Mouse (Mus musculus) liver, postnatal 0 days (tissue): ENCODE measurements around the gene Utrn.

Experiments
- CTCF ChIP-seq: sonication (generic); IDR thresholded peaks from 2 replicates; pipeline ENCODE4 v1.5.1; 2016; ENCODE audit warnings: antibody characterized with exemption, low read depth
- EP300 ChIP-seq: IDR thresholded peaks from 2 replicates; pipeline ENCODE4 v1.6.1; 2016; ENCODE audit warnings: antibody characterized with exemption, low read depth, mild to moderate bottlenecking

DNA sequence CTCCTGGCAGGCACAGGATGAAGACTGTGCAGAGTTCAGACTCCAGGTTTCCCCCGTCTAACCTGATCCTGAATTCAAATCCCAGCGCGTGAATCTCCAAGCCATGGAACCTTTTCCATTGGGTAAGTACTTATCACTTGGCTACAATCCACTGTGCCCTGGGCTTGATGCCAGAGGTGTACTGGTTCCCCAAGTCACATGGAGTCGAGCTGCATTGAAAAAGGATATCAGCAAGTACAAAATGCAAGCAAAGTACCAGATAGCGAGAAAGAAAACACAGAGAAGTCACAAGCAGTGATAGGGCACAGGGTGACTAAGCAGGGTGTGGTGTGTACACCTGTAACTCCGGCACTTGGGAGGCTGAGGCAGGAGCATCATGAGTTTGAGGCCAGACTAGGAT lies 14.9 kb downstream of the Utrn start:
- TF ChIP-seq CTCF (no peak), EP300 (no peak)
